In the genomic region with DNA sequence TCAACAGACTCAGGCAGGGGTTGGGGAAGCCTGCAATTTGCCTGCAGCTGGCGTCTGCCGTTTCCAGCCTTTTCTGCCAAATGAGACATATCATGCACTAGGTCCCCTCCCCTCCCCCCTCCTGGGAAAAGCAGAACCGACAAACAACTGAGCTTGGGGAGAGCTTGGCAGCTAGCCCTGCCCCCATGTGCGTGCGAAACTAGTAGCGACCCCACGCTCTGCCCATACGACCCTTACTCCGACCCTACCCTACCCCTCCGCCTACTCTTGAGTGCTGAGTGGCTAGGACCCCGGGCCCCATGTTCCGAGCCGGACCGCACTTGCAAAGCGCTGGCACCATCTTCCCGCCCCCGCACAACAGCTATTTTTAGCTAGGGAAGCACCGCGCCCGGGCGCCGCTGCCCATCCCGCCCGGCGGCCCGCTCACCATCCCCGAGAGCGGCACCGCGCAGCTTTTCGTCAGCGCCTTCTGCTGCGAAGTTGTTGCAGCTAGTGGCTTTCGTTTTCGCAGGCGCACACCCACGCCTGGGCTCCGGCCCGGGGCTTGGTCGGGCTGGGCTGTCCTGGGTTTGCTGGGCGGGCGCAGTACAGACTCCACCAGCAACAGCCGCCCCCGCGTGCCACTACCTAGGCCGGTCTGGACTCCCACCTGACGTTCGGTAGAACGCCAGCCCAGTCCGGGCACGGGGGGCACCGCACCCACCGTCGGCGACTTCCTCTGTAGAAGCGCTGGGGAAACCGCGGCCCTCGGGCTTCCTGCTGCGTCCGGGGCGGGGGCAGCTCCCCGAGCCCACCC, we compare ENCODE assay signal across 8 mouse cellular contexts. TPM values are rescaled to one million over a fixed set of nuclear protein-coding genes. Genes with fewer than 3 reads are reported as not detected.
A peak's percentile ranks its signal among the peaks of the same experiment; 100 is the strongest.
DNase-seq lines count a peak whose midpoint lies in the region; ATAC-seq lines count a peak whose summit lies in the region.

No protein-coding gene starts in this region.

- peak; percentile 86 for DNase-seq in NIH3T3 (ENCODE audit: low read depth)
- peak; percentile 86 for DNase-seq in cerebellum, adult 9-10 months
- peak; percentile 74 to 82 for DNase-seq in layer of hippocampus, postnatal 14 days (ENCODE audit: low spot score in 2 of 2)
- DNase-seq in lung, postnatal 10 days, result peak; percentile 79
- peak; percentile 70 for DNase-seq in ovary, postnatal 14 days (ENCODE audit: low spot score)
- peak; percentile 81 for DNase-seq in thymus, postnatal 14 days

- ATAC-seq in frontal cortex, adult (ENCODE audit: low TSS enrichment), result peak; percentile 56
- peak; percentile 48 to 59 for ATAC-seq in hematopoietic stem cell, adult 5-6 weeks (replicated peaks in 1 of 2; ENCODE audit: insufficient read depth in 1 of 2, low FRiP score in 2 of 2, low TSS enrichment in 1 of 2, low read depth in 1 of 2, poor library complexity in 2 of 2, severe bottlenecking in 2 of 2)

RNA-seq across cellular contexts. Expression of a gene that starts 23.5 kb away (rescaled TPM):
- 0.20 TPM in 1 of 2 replicates, not detected in the other for total RNA-seq in hematopoietic stem cell, adult 5-6 weeks (2017)
- total RNA-seq in layer of hippocampus, postnatal 14 days (2021), result 1 to 10 TPM; 2.1 to 2.4 TPM

Comparison
In these comparisons a context has a peak if more than half of its experiments do, and no peak if none do; other contexts are left out.
1. Peak in every context shown above with its lines: DNase-seq and ATAC-seq.